Mouse (Mus musculus) G1E (cell line): ENCODE measurements around the gene 4930435E12Rik.

Source experiments
- CTCF ChIP-seq: IDR thresholded peaks from 2 replicates; pipeline ENCODE4 v1.5.1; 2012; ENCODE audit warnings: low read depth, low read length, inconsistent platforms, mixed read lengths
- POLR2AphosphoS5 ChIP-seq: IDR thresholded peaks from 2 replicates; pipeline ENCODE4 v1.6.1; 2012; ENCODE audit warnings: low read depth, low read length, inconsistent platforms; ENCODE audit not compliant: insufficient replicate concordance
- TAL1 ChIP-seq: conservative IDR thresholded peaks from 2 replicates; pipeline ENCODE4 v1.6.1; 2012; ENCODE audit warnings: low read depth, low read length, inconsistent platforms, mixed read lengths

- TF ChIP-seq CTCF (no peak), POLR2AphosphoS5 (no peak), TAL1 (no peak)
These were observed 47.5 kb downstream of the 4930435E12Rik start for GRCm38 (mm10) chr16:38780960-38781572.
